Mouse (Mus musculus) T-cell, adult 2 months (primary cell): ENCODE data around the gene Zfp446.
A peak's percentile ranks its signal among the peaks of the same experiment; 100 is the strongest.
"Not testable (repeated sequence)": the region's sequence is repeated elsewhere in the genome, so short reads cannot be mapped to it uniquely, and the experiment has no call there.

ENCODE experiments used
- DNase-seq: peaks from one replicate; pipeline ENCODE4 v3.0.0; 2022; ENCODE audit warnings: low spot score

The Zfp446 gene

GRCm38 (mm10) chr7:12977682-12978389 lies at the start of gene Zfp446:
Gene Zfp446 (plus strand): TSS chr7:12977848.
- peak; percentile 99 for DNase-seq

- DNase-seq, result no peak
Observed at GRCm38 (mm10) chr7:12933615-12934140, 44.0 kb upstream of the Zfp446 start.

- no peak for DNase-seq
Observed at GRCm38 (mm10) chr7:12934808-12935207, 42.8 kb upstream of the Zfp446 start.

- DNase-seq, result not testable (repeated sequence)
Observed at GRCm38 (mm10) chr7:12937254-12937803, 40.3 kb upstream of the Zfp446 start.

- no peak for DNase-seq
Observed at GRCm38 (mm10) chr7:12940599-12940998, 37.0 kb upstream of the Zfp446 start.

- peak; percentile 40 for DNase-seq
Observed at GRCm38 (mm10) chr7:12943488-12943887, 34.2 kb upstream of the Zfp446 start.

- peak; percentile 96 for DNase-seq
Observed at GRCm38 (mm10) chr7:12949032-12949871, 28.4 kb upstream of the Zfp446 start.

- no peak for DNase-seq
Observed at GRCm38 (mm10) chr7:12949872-12950229, 27.8 kb upstream of the Zfp446 start.

GRCm38 (mm10) chr7:12954896-12955295 lies 22.8 kb upstream of the Zfp446 start:
- DNase-seq, result no peak

GRCm38 (mm10) chr7:12957511-12957910 lies 20.1 kb upstream of the Zfp446 start:
- no peak for DNase-seq

- no peak for DNase-seq
Observed at GRCm38 (mm10) chr7:12958948-12959347, 18.7 kb upstream of the Zfp446 start.

- no peak for DNase-seq
Observed at GRCm38 (mm10) chr7:12959718-12960117, 17.9 kb upstream of the Zfp446 start.

GRCm38 (mm10) chr7:12961511-12962141 lies 16.0 kb upstream of the Zfp446 start:
- peak; percentile 82 for DNase-seq

GRCm38 (mm10) chr7:12965678-12966091 lies 12.0 kb upstream of the Zfp446 start, which contains the start of gene Zfp324:
Gene Zfp324 (plus strand): TSS chr7:12965838.
- peak; percentile 85 for DNase-seq

- DNase-seq, result peak; percentile 52
Observed at GRCm38 (mm10) chr7:12966104-12966845, 11.4 kb upstream of the Zfp446 start.

GRCm38 (mm10) chr7:12970906-12971305 lies 6.7 kb upstream of the Zfp446 start:
- no peak for DNase-seq

GRCm38 (mm10) chr7:12978931-12979722 lies 1.5 kb downstream of the Zfp446 start:
- no peak for DNase-seq

GRCm38 (mm10) chr7:12979776-12980175 lies 2.1 kb downstream of the Zfp446 start:
- DNase-seq, result no peak

- no peak for DNase-seq
Observed at GRCm38 (mm10) chr7:12980291-12980690, 2.6 kb downstream of the Zfp446 start.

- DNase-seq, result no peak
Observed at GRCm38 (mm10) chr7:12985724-12986123, 8.1 kb downstream of the Zfp446 start.

- no peak for DNase-seq
Observed at GRCm38 (mm10) chr7:12986906-12987305, 9.3 kb downstream of the Zfp446 start.
